Mouse (Mus musculus) hindbrain, embryonic 16.5 days (tissue): ENCODE data around the gene Aaed1. TPM values are rescaled to one million over a fixed set of nuclear protein-coding genes. Genes with fewer than 3 reads are reported as not detected.

Source experiments
- ATAC-seq: fragments of 200-750 bp; cut with Nextera tagmentation; 2 replicates; pipeline ENCODE4 v1.8.0; 2017; ENCODE audit warnings: moderate TSS enrichment, moderate library complexity
- H3K27ac ChIP-seq: fragments of 300-500 bp; sonication (generic); 2 replicates; pipeline ENCODE4 v1.5.1; 2014; ENCODE audit warnings: low read depth, mild to moderate bottlenecking, control low read depth, low read length, moderate library complexity
- H3K27me3 ChIP-seq: fragments of 300-500 bp; sonication (generic); replicated peaks from 2 replicates; pipeline ENCODE4 v1.6.1; 2014; ENCODE audit warnings: low read length; ENCODE audit not compliant: control insufficient read depth, insufficient read depth
- H3K36me3 ChIP-seq: fragments of 300-500 bp; sonication (generic); 2 replicates; pipeline ENCODE4 v1.6.1; 2014; ENCODE audit warnings: mild to moderate bottlenecking, low read length, moderate library complexity, mixed read lengths; ENCODE audit not compliant: control insufficient read depth, insufficient read depth
- H3K4me1 ChIP-seq: fragments of 300-500 bp; sonication (generic); 2 replicates; pipeline ENCODE4 v1.6.1; 2014; ENCODE audit warnings: low read depth, low read length; ENCODE audit not compliant: control insufficient read depth, insufficient read depth
- H3K4me2 ChIP-seq: fragments of 300-500 bp; sonication (generic); 2 replicates; pipeline ENCODE4 v1.6.1; 2014; ENCODE audit warnings: mild to moderate bottlenecking, low read length, control low read depth, moderate library complexity
- H3K4me3 ChIP-seq: fragments of 300-500 bp; sonication (generic); 2 replicates; pipeline ENCODE4 v1.5.1; 2014; ENCODE audit warnings: mild to moderate bottlenecking, low read length, control low read depth, moderate library complexity
- H3K9ac ChIP-seq: fragments of 300-500 bp; sonication (generic); 2 replicates; pipeline ENCODE4 v1.6.1; 2014; ENCODE audit warnings: low read depth, mild to moderate bottlenecking, control low read depth, low read length, moderate library complexity
- H3K9me3 ChIP-seq: fragments of 300-500 bp; sonication (generic); 2 replicates; pipeline ENCODE4 v1.6.1; 2014; ENCODE audit warnings: mild to moderate bottlenecking, low read length, moderate library complexity; ENCODE audit not compliant: control insufficient read depth
- WGBS: fragments of 180-500 bp; shearing (Covaris S2); extraction: QIAGEN DNeasy Blood & Tissue Kit; methylation state at CpG from one replicate; pipeline ENCODE4 v1.1.7; 2014; 5-methylcytosine and 5-hydroxymethylcytosine counted together
- polyA plus RNA-seq: library from polyadenylated mRNA; unstranded; fragments of >200 nt; fragmentation: Nextera tagmentation; extraction: Ambion mirVana; gene quantifications from 2 replicates; pipeline ENCODE4 v1.2.1, GENCODE M21; 2015

The Aaed1 gene
- polyA plus RNA-seq, 1 experiment from 2014 or later, result 12.5 TPM

GRCm38 (mm10) chr13:64335546-64336132 lies 23.1 kb upstream of the Aaed1 start:
- Histone ChIP-seq H3K9me3 (no peaks in the 10 kb centered on the region), H3K4me1 (no peaks in the 10 kb centered on the region), H3K27me3 (no peaks in the 10 kb centered on the region), H3K27ac (no peak overlapping the region), H3K4me3 (no peak overlapping the region), H3K9ac (no peak overlapping the region), H3K4me2 (no peak overlapping the region), H3K36me3 (no peaks in the 10 kb centered on the region)
- no peak for ATAC-seq
- 73% methylated on average over 4 of the region's 4 CpGs for WGBS

- Histone ChIP-seq H3K27ac (no peak overlapping the region), H3K4me2 (no peak overlapping the region), H3K9ac (no peak overlapping the region), H3K9me3 (no peaks in the 10 kb centered on the region), H3K4me1 (no peaks in the 10 kb centered on the region), H3K36me3 (no peaks in the 10 kb centered on the region), H3K27me3 (no peaks in the 10 kb centered on the region), H3K4me3 (no peak overlapping the region)
- WGBS, result 92% methylated on average over 3 of the region's 3 CpGs
- ATAC-seq, result no peak
Measured at GRCm38 (mm10) chr13:64333102-64333501, 20.6 kb upstream of the Aaed1 start.

GRCm38 (mm10) chr13:64332321-64332720 lies 19.8 kb upstream of the Aaed1 start:
- no peak for ATAC-seq
- 83% methylated on average over 6 of the region's 6 CpGs for WGBS
- Histone ChIP-seq H3K4me1 (no peaks in the 10 kb centered on the region), H3K9me3 (no peaks in the 10 kb centered on the region), H3K27ac (no peak overlapping the region), H3K27me3 (no peaks in the 10 kb centered on the region), H3K36me3 (no peaks in the 10 kb centered on the region), H3K4me2 (no peak overlapping the region), H3K4me3 (no peak overlapping the region), H3K9ac (no peak overlapping the region)

GRCm38 (mm10) chr13:64322561-64323281 lies 10.2 kb upstream of the Aaed1 start:
- no peak overlapping the region for H3K4me2 ChIP-seq
- WGBS, result 85% methylated on average over 8 of the region's 8 CpGs
- no peak for ATAC-seq
- no peak overlapping the region for H3K9ac ChIP-seq
- no peak overlapping the region for H3K4me3 ChIP-seq
- H3K27me3 ChIP-seq, result no peaks in the 10 kb centered on the region
- no peak overlapping the region for H3K27ac ChIP-seq
- H3K36me3 ChIP-seq, result no peaks in the 10 kb centered on the region
- no peaks in the 10 kb centered on the region for H3K9me3 ChIP-seq
- H3K4me1 ChIP-seq, result no peaks in the 10 kb centered on the region

- 88% methylated on average over 8 of the region's 8 CpGs for whole genome bisulfite sequencing
- Histone ChIP-seq H3K4me1 (no peaks in the 10 kb centered on the region), H3K27ac (no peak overlapping the region)
Measured at GRCm38 (mm10) chr13:64320334-64320733, 7.8 kb upstream of the Aaed1 start.

GRCm38 (mm10) chr13:64319782-64320181 lies 7.3 kb upstream of the Aaed1 start:
- no peak for ATAC-seq
- Histone ChIP-seq H3K4me2 (no peak overlapping the region), H3K27ac (no peak overlapping the region), H3K27me3 (no peaks in the 10 kb centered on the region), H3K9ac (no peak overlapping the region), H3K36me3 (no peaks in the 10 kb centered on the region), H3K9me3 (no peaks in the 10 kb centered on the region), H3K4me1 (no peaks in the 10 kb centered on the region), H3K4me3 (no peak overlapping the region)

More at GRCm38 (mm10) chr13:64320334-64320733, 7.8 kb upstream of the Aaed1 start:
- Histone ChIP-seq H3K36me3 (no peaks in the 10 kb centered on the region), H3K4me2 (no peak overlapping the region), H3K4me3 (no peak overlapping the region), H3K9ac (no peak overlapping the region), H3K27me3 (no peaks in the 10 kb centered on the region), H3K9me3 (no peaks in the 10 kb centered on the region)
- ATAC-seq, result no peak

- WGBS, result 63% methylated on average over 2 of the region's 2 CpGs
- no peaks in the 10 kb centered on the region for H3K4me1 ChIP-seq
- no peaks in the 10 kb centered on the region for H3K9me3 ChIP-seq
- H3K27me3 ChIP-seq, result no peaks in the 10 kb centered on the region
- H3K27ac ChIP-seq, result no peak overlapping the region
- H3K36me3 ChIP-seq, result no peaks in the 10 kb centered on the region
- no peak for ATAC-seq
- H3K4me2 ChIP-seq, result no peak overlapping the region
- no peak overlapping the region for H3K9ac ChIP-seq
- no peak overlapping the region for H3K4me3 ChIP-seq
Measured at GRCm38 (mm10) chr13:64318355-64318754, 5.8 kb upstream of the Aaed1 start.

GRCm38 (mm10) chr13:64315483-64316050 lies 3.1 kb upstream of the Aaed1 start:
- ATAC-seq, result no peak
- Histone ChIP-seq H3K4me1 (peaks cover 7% of the 10 kb centered on the region), H3K4me2 (no peak overlapping the region), H3K27ac (no peak overlapping the region), H3K36me3 (no peaks in the 10 kb centered on the region), H3K9ac (no peak overlapping the region), H3K4me3 (no peak overlapping the region), H3K9me3 (no peaks in the 10 kb centered on the region), H3K27me3 (no peaks in the 10 kb centered on the region)
- 4% methylated on average over 3 of the region's 3 CpGs for WGBS

- H3K36me3 ChIP-seq, result no peaks in the 10 kb centered on the region
- H3K27me3 ChIP-seq, result no peaks in the 10 kb centered on the region
- no peak overlapping the region for H3K4me2 ChIP-seq
- peaks cover 7% of the 10 kb centered on the region for H3K4me1 ChIP-seq
- ATAC-seq, result no peak
- 73% methylated on average over 3 of the region's 3 CpGs for WGBS
- H3K9me3 ChIP-seq, result no peaks in the 10 kb centered on the region
- no peak overlapping the region for H3K4me3 ChIP-seq
- H3K9ac ChIP-seq, result no peak overlapping the region
- no peak overlapping the region for H3K27ac ChIP-seq
Measured at GRCm38 (mm10) chr13:64314041-64314440, 1.5 kb upstream of the Aaed1 start.
